Mouse (Mus musculus) kidney, adult 2 months (tissue): Measurements from ENCODE around the gene Rtraf. TPM values are rescaled to one million over a fixed set of nuclear protein-coding genes. Genes with fewer than 3 reads are reported as not detected.
A peak's percentile ranks its signal among the peaks of the same experiment; 100 is the strongest.

Source experiments
- DNase-seq: peaks from one replicate; pipeline ENCODE4 v3.0.0; 2021
- H3K27ac ChIP-seq: fragments of 200-500 bp; 2 replicates; pipeline ENCODE4 v1.5.1; 2012; ENCODE audit warnings: low read depth, low read length, control low read depth, inconsistent platforms; ENCODE audit not compliant: insufficient read depth
- H3K27me3 ChIP-seq: fragments of 200-500 bp; replicated peaks from 2 replicates; pipeline ENCODE4 v1.6.1; 2012; ENCODE audit warnings: mild to moderate bottlenecking, moderate library complexity, low read length, inconsistent platforms; ENCODE audit not compliant: control insufficient read depth, insufficient read depth
- H3K36me3 ChIP-seq: fragments of 200-500 bp; 2 replicates; pipeline ENCODE4 v1.6.1; 2012; ENCODE audit warnings: mild to moderate bottlenecking, moderate library complexity, low read length, inconsistent platforms; ENCODE audit not compliant: control insufficient read depth, insufficient read depth
- H3K4me1 ChIP-seq: fragments of 200-500 bp; 2 replicates; pipeline ENCODE4 v1.6.1; 2011; ENCODE audit warnings: low read length; ENCODE audit not compliant: control insufficient read depth, insufficient read depth
- H3K4me3 ChIP-seq: fragments of 200-500 bp; 2 replicates; pipeline ENCODE4 v1.5.1; 2011; ENCODE audit warnings: mild to moderate bottlenecking, low read depth, low read length, control low read depth; ENCODE audit not compliant: insufficient read depth
- CTCF ChIP-seq: fragments of 200-500 bp; conservative IDR thresholded peaks from 2 replicates; pipeline ENCODE4 v1.5.1; 2011; ENCODE audit warnings: low read depth, mild to moderate bottlenecking, control low read depth, low read length, moderate library complexity, mixed read lengths; ENCODE audit not compliant: insufficient read depth, insufficient read length
- POLR2A ChIP-seq: fragments of 200-500 bp; IDR thresholded peaks from one replicate; pipeline ENCODE4 v1.6.1; 2011; ENCODE audit warnings: low read depth, low read length, control low read depth
- WGBS: fragments of 180-500 bp; shearing (Covaris S2); methylation state at CpG from one replicate; pipeline ENCODE4 v1.1.7; 2018; 5-methylcytosine and 5-hydroxymethylcytosine counted together
- polyA plus RNA-seq: library from polyadenylated mRNA; depleted of rRNA; stranded (reverse); fragments of >200 nt; gene quantifications from 2 replicates; pipeline ENCODE4 v1.2.3, GENCODE M21; 2012

Gene Rtraf
- polyA plus RNA-seq, 1 experiment = 47.3 TPM

- Histone ChIP-seq H3K27me3 (no peaks in the 10 kb centered on the region), H3K27ac (no peak overlapping the region), H3K4me1 (no peaks in the 10 kb centered on the region), H3K36me3 (no peaks in the 10 kb centered on the region), H3K4me3 (no peak overlapping the region)
- 88% methylated on average over 2 of the region's 2 CpGs for WGBS
- TF ChIP-seq CTCF (no peak), POLR2A (no peak)
- no peak for DNase-seq
Observed at GRCm38 (mm10) chr14:19858279-19858678, 34.7 kb upstream of the Rtraf start.

- H3K27ac ChIP-seq = no peak overlapping the region
- WGBS = 66% methylated on average over 3 of the region's 3 CpGs
- H3K27me3 ChIP-seq = no peaks in the 10 kb centered on the region
- TF ChIP-seq CTCF = no peak
- TF ChIP-seq POLR2A = no peak
- no peak for DNase-seq
- H3K4me3 ChIP-seq = no peak overlapping the region
- no peaks in the 10 kb centered on the region for H3K36me3 ChIP-seq
- no peaks in the 10 kb centered on the region for H3K4me1 ChIP-seq
Observed at GRCm38 (mm10) chr14:19853471-19853870, 29.8 kb upstream of the Rtraf start.

- no peaks in the 10 kb centered on the region for H3K4me1 ChIP-seq
- DNase-seq = peak; percentile 65
- H3K27ac ChIP-seq = no peak overlapping the region
- no peaks in the 10 kb centered on the region for H3K27me3 ChIP-seq
- H3K4me3 ChIP-seq = peak overlapping the region; percentile 29; the same call in 1 of the 2 replicates
- no peak for TF ChIP-seq POLR2A
- peak; percentile 46 for TF ChIP-seq CTCF
- 16% methylated on average over 15 of the region's 15 CpGs for WGBS
- H3K36me3 ChIP-seq = no peaks in the 10 kb centered on the region
Observed at GRCm38 (mm10) chr14:19839600-19840332, 16.1 kb upstream of the Rtraf start.

GRCm38 (mm10) chr14:19836289-19836688 is 12.7 kb upstream of the Rtraf start:
- no peaks in the 10 kb centered on the region for H3K27me3 ChIP-seq
- H3K27ac ChIP-seq = no peak overlapping the region
- no peaks in the 10 kb centered on the region for H3K36me3 ChIP-seq
- WGBS = 41% methylated on average over 3 of the region's 3 CpGs
- no peak overlapping the region for H3K4me3 ChIP-seq
- peak; percentile 40 for DNase-seq
- no peaks in the 10 kb centered on the region for H3K4me1 ChIP-seq
- no peak for TF ChIP-seq CTCF

GRCm38 (mm10) chr14:19825481-19825880 is 1.9 kb upstream of the Rtraf start:
- H3K27ac ChIP-seq = no peak overlapping the region
- no peaks in the 10 kb centered on the region; the same call in 1 of the 2 replicates for H3K36me3 ChIP-seq
- TF ChIP-seq POLR2A (no peak), CTCF (no peak)
- no peak for DNase-seq
- peaks cover 3% of the 10 kb centered on the region; the same call in 1 of the 2 replicates for H3K4me1 ChIP-seq
- 75% methylated on average over 11 of the region's 11 CpGs for WGBS
- H3K4me3 ChIP-seq = no peak overlapping the region
- no peaks in the 10 kb centered on the region for H3K27me3 ChIP-seq

- TF ChIP-seq POLR2A = no peak
- over 99% methylated on average over 5 of the region's 5 CpGs for WGBS
- peaks cover 3% of the 10 kb centered on the region; the same call in 1 of the 2 replicates for H3K4me1 ChIP-seq
Observed at GRCm38 (mm10) chr14:19821686-19822085, 1.9 kb downstream of the Rtraf start.

GRCm38 (mm10) chr14:19817949-19818348 is 5.7 kb downstream of the Rtraf start:
- H3K36me3 ChIP-seq = peaks cover 15% of the 10 kb centered on the region
- DNase-seq = peak; percentile 85

More at GRCm38 (mm10) chr14:19821686-19822085, 1.9 kb downstream of the Rtraf start:
- Histone ChIP-seq H3K36me3 (peaks cover 4% of the 10 kb centered on the region; the same call in 1 of the 2 replicates), H3K27me3 (no peaks in the 10 kb centered on the region), H3K4me3 (no peak overlapping the region), H3K27ac (no peak overlapping the region)
- DNase-seq = no peak

More at GRCm38 (mm10) chr14:19817949-19818348, 5.7 kb downstream of the Rtraf start:
- peak; percentile 88 for TF ChIP-seq CTCF
- TF ChIP-seq POLR2A = no peak
- H3K27ac ChIP-seq = no peak overlapping the region
- no peak overlapping the region for H3K4me3 ChIP-seq
- peaks cover 5% of the 10 kb centered on the region; the same call in 1 of the 2 replicates for H3K4me1 ChIP-seq
- 7% methylated on average over 1 of the region's 1 CpGs for WGBS
- H3K27me3 ChIP-seq = no peaks in the 10 kb centered on the region
